Mouse (Mus musculus) small intestine, adult 2 months (tissue): Measurements from ENCODE around the gene Slc35f4.

Source experiments
- CTCF ChIP-seq: fragments of 200-500 bp; IDR thresholded peaks from 2 replicates; pipeline ENCODE4 v1.5.1; 2012; ENCODE audit warnings: low read depth, mild to moderate bottlenecking, control low read depth, inconsistent platforms, low read length, moderate library complexity, mixed read lengths; ENCODE audit not compliant: insufficient replicate concordance, insufficient read length; ENCODE audit errors: extremely low read depth
- POLR2A ChIP-seq: fragments of 200-500 bp; IDR thresholded peaks from 2 replicates; pipeline ENCODE4 v1.6.1; 2012; ENCODE audit warnings: low read depth, mild to moderate bottlenecking, control low read depth, inconsistent platforms, low read length, moderate library complexity

DNA sequence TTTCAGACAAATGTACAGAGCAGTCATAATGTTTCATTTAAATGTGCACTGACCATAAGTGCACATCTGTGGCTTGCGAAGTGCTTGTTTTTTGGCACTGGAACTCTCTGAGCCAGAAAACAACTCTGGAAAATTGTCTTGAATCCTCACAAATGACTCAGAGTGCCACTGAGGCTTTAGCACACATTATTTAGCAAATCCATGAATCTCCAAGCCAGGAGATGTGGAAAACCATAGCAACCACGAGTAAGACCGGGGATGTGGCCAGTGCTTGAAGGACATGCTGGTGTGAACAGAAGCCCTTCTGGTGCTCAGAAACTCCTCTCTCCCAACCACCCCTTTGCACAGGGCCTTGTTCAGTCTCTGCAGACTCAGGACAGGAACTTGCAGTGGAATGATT, 33.3 kb downstream of the Slc35f4 start:
- TF ChIP-seq CTCF = no peak
- no peak for TF ChIP-seq POLR2A
